In genomic region chr12:82492456-82492855, GRCm38 (mm10) we compare ENCODE assay signal across 26 mouse cellular contexts.
"Had no signal": no experiment of that assay in that cellular context is flagged by ENCODE, and none has a peak within 500 bp of the region (broad histone marks: within the 10 kb centered on the region; RNA-seq: fewer than 3 reads in every experiment).

No protein-coding gene starts in this region.

- H3K4me3 ChIP-seq: embryonic facial prominence, embryonic 10.5 days; embryonic facial prominence, embryonic 12.5 days; embryonic facial prominence, embryonic 13.5 days; embryonic facial prominence, embryonic 15.5 days; erythroblast, embryonic 14.5 days; forebrain, embryonic 10.5 days; forebrain, embryonic 12.5 days; forebrain, embryonic 13.5 days; forebrain, embryonic 15.5 days; gastrocnemius, adult 2 months; heart, adult 2 months had no signal

- DNase-seq: cerebellum, adult 2 months; cerebellum, adult 8-10 months; cerebellum, adult 9-10 months; cerebellum, adult 9-11 months; cerebellum, postnatal 10 days; cerebellum, postnatal 14 days; cerebellum, postnatal 25 days; cerebellum, postnatal 36 days; embryo, embryonic 11 days; forebrain, postnatal 0 days; gastrocnemius, adult 2 months; gastrocnemius, postnatal 10 days; gastrocnemius, postnatal 14 days; gastrocnemius, postnatal 25 days; gastrocnemius, postnatal 36 days; heart, adult 18-20 months; heart, adult 2 months had no signal

- H3K27ac ChIP-seq: embryonic facial prominence, embryonic 10.5 days; embryonic facial prominence, embryonic 12.5 days; embryonic facial prominence, embryonic 13.5 days; embryonic facial prominence, embryonic 15.5 days; forebrain, embryonic 10.5 days; forebrain, embryonic 12.5 days; forebrain, embryonic 13.5 days; forebrain, embryonic 15.5 days; gastrocnemius, adult 2 months; heart, adult 2 months had no signal

- H3K36me3 ChIP-seq: embryonic facial prominence, embryonic 10.5 days; embryonic facial prominence, embryonic 12.5 days; embryonic facial prominence, embryonic 13.5 days; embryonic facial prominence, embryonic 15.5 days; forebrain, embryonic 10.5 days; forebrain, embryonic 12.5 days; forebrain, embryonic 15.5 days had no signal

- H3K4me1 ChIP-seq: embryonic facial prominence, embryonic 10.5 days; embryonic facial prominence, embryonic 12.5 days; embryonic facial prominence, embryonic 13.5 days; embryonic facial prominence, embryonic 15.5 days; forebrain, embryonic 10.5 days; forebrain, embryonic 12.5 days; forebrain, embryonic 13.5 days; forebrain, embryonic 15.5 days had no signal

- H3K9me3 ChIP-seq: embryonic facial prominence, embryonic 10.5 days; embryonic facial prominence, embryonic 12.5 days; embryonic facial prominence, embryonic 13.5 days; embryonic facial prominence, embryonic 15.5 days; forebrain, embryonic 10.5 days; forebrain, embryonic 12.5 days; forebrain, embryonic 13.5 days; forebrain, embryonic 15.5 days had no signal

- H3K27me3 ChIP-seq: embryonic facial prominence, embryonic 12.5 days; embryonic facial prominence, embryonic 13.5 days; embryonic facial prominence, embryonic 15.5 days; forebrain, embryonic 12.5 days; forebrain, embryonic 13.5 days; forebrain, embryonic 15.5 days had no signal
